Mouse (Mus musculus) gastrocnemius, postnatal 25 days (tissue): Measurements from ENCODE around the gene Ube2o. TPM values are rescaled to one million over a fixed set of nuclear protein-coding genes. Genes with fewer than 3 reads are reported as not detected.

Experiments
- DNase-seq: peaks from one replicate; pipeline ENCODE4 v3.0.0; 2022
- total RNA-seq, 2 experiments: library from RNA; stranded (reverse); gene quantifications; 1 replicate in 1 of 2; 2 replicates in 1 of 2; pipeline ENCODE4 v1.2.3; 2021

The Ube2o gene
- total RNA-seq, 2 experiments from 2014 or later = 17.9 to 20.4 TPM

DNA sequence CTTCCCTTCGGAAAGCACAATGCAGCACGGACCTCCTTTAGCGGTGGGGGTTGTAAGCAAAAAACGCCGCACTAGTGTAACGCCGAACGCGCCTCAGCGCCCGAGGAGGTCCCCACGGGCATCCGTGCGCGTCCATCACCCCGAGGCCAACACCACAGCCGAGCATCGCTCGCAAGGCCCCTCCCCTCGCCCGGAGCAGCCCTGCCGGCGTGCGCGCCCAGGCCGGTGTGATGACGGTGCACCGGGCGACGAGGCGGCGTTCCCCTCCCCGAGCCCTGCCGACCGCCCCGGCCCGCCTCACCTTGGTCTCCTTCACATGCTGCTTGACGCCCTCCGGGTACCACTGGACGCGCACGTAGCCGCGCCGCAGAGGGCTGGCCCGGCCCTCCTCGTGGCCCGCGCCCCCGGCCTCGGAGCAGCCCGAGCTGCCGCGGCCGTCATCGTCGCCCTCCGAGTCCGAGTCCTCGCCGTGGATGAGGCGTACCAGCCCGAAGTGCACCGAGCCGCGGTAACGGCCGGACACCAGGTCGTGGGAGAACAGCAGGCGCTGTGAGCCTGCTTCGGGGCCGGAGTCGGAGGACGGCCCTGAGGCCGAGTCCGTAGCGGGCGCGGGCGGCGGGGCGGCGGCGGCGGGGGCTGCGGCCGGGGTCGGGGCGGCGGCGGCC is 404 bp downstream of the Ube2o start:
- peak; percentile 61 for DNase-seq

DNA sequence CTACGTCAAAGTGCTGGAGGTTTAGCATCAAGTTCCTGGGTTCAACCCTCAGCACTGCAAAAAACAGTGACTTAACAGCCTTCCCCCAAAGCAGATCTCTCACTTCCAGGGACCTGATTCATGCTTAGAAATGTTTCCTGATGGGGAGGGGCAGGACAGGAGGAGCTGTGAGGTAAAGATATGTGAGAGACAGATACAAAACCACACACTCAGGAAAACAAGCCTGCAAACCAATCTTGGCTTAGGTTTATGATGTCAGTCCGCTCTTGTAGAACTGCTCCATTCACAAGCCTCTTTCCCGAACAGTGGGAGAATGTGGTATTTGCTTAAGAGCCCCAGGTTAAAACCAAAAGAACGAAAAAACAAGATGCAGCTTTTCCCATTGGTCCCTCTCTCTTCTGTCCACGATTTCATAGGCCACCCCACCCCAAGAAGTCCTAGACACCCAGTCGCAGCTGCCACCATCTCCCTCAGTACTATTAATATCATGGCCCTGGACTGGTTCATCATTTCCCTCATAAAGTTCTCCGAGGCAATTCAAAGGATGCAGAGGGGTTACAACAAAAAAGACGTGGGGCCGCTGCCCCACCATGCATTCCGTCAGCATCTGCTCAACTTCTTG is 1.1 kb downstream of the Ube2o start:
- DNase-seq = no peak

DNA sequence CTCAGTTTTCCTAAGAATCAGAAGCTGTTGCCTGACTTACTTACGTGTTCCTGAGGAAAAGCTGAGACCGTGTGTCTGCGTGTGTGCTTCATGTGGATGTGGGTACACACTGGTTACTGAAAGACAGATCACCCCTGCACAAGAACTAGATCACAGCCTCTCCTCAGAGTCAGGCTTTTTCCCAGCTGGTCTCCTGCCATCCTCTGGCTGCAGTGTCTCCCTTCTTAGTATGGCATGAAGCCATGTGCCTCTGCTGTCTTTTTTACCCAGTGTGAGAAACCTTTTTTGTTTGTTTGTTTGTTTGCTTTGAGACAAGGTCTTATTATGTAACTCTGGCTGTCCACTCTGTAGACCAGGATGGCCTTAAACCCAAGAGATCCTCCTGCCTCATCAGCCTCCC is 2.0 kb downstream of the Ube2o start:
- DNase-seq = no peak

DNA sequence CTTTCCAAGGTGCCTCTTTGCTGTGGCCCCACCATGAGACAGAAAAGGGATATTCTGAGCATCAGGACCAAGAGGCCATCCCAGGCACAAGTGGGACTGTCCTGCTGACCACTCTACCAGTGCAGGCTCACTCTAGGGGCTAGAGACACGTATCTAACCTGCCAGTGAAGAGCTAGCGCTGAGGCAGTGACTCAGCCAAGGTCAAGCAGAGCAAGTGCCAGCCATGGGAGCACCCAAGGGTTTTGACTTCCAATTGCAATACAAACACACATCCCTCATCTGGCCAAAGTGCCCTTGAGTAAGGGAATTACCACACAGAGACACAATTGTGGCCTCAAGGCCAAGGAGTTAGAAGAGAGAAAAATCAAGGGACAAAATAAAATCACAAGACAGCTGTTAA is 5.9 kb downstream of the Ube2o start:
- no peak for DNase-seq

DNA sequence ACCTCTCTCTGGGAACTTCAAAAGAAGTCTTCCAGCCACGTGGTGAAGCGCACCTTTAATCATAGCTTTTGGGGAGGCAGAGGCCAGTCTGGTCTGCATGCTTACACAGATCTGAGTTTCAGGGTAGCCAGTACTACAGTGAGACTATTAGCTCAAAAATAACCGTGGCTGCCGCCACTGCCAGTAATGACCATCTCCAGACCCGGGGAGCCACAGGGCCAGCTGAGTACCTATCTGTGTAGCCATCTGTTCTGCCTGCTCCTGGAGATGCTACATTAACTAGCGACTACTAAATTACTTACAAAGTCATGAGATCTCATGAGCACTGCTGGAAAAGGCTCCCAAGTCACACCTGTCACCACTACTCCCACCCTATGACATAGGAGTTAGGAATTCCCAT is 6.3 kb downstream of the Ube2o start:
- no peak for DNase-seq

DNA sequence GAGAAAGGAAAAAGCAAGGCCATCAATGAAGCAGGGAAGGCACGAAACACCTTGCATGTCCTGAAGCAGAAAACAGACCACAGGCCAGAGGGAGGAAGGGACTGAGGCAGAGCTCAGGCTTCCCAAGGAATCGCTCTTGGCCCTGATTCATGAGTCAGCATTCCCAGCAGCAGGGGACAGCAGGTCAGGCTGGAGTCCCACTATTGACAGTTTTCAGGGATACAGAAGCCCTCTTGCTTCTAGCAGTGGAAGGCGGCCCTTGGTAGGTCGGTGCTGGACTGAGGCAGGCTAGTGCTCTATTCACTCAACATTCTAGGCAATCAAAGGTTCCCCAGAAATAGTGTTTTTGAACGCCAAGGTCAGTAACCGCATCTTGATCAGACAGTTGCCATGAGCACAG is 6.8 kb downstream of the Ube2o start:
- no peak for DNase-seq

DNA sequence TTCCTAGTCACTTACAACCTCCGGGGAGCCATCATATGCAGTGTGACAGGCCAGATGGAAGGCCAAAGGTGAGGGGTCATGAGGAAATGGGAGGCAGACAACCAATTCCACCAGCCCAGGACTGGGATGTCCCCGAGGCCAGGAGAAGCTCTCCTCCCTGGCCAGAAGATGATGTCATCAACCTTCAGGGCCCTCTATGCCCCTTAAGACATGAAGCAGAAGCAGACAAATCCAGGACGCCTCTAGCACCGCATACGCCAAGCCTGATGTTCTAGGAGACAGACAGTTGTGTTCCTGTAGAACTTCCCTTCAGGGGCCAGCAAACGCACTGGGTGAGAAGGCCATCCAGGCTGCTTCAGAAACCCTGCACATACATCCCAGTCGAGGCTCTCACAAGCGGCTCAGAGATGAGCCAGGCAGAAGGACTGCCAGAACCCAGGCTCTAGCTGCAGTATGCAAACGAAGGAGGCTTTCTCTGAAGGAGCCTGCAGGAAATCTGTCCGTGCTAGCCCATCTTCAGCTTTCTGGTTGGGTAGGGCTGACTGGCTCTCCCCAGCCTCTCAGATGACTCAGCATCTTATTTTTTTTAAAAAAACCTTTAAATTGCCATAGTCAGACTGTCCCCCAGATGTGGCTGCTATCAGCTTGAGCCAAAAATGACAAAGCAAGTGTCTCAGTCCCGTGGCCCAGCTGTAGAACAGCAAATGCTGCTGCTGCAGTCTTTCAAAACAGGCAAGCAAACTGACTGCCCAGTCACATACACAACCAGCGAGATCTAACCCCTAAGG is 8.3 kb downstream of the Ube2o start:
- DNase-seq = no peak

DNA sequence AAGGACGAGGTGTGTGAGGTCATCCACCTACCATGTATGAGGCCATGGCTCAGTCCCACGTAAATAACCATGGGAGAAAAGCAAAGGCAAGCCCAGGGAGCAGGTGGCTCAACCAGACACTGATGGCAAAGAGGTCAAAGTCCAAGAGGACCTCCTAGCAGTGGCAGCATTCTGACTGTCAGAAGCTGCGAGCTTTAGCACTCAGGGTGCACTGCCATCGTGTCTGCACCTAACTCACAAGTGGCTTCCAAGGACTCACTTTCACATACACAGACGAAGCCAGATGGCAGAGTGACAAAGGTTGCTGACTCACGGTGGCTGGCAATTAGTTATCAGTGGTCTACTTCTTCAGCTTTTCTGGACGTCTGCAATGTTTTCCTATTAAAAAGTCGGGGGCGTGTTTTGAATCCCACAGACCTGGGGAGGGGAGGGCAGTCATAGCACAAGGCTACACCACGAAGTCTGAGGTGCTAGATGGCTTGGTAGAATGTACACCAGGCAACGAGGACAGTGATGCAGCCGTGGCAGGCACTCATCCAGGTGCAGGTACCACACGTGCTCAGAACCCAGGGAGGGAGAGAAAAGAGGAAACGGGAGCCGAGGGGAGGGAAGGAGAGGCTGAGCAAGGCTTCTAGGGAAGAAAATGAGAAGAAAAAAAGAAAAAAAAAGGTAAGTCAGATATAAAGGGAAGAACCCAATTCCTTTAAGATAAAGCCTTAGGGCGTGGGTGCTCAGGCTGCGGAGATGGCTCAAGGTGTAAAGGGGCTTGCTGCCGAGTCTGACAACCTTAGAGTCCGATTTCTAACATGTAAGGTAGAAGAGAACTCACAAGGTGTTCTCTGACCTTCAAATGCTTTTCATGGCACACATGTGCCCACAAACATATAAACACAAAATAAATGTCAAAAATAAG is 9.2 kb downstream of the Ube2o start:
- no peak for DNase-seq

DNA sequence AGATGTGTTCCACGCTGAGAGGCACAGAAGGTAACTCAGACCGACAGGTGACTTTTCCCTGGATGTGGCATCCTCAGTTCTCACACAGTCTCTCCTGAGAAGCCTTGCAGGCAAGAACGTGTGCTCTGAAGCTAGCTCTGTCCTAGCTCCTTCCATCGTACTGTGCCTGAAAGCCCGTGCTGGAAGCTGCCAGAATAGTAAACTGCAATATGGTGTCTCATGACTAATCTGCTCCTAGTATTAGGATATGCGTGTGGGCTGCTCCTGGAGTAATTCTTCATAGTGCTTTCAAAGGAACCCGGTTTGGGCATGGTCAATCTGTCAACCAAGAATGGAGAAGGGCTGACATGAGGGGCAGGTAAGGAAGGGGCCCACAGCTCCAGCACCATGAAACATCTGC is 10.4 kb downstream of the Ube2o start:
- DNase-seq = no peak

DNA sequence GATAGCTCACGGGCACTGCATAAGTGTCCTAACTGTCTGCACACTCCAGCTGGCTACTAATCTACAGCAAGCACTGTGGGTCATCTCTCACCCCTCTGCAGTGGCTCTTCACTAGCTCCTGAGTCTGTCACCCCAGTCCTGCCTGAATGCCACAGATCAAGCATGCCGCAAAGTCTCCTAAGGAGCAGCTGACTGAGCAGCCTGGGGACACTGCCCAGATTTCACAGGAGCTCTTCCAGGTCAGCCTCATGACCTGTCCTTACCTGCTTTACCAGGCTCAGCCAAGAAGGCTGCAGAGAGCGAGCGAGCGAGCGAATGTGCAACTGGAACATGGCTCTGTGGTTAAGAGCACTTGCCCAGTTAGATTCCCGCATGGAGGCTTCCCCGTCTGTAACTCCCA is 13.7 kb downstream of the Ube2o start:
- no peak for DNase-seq

DNA sequence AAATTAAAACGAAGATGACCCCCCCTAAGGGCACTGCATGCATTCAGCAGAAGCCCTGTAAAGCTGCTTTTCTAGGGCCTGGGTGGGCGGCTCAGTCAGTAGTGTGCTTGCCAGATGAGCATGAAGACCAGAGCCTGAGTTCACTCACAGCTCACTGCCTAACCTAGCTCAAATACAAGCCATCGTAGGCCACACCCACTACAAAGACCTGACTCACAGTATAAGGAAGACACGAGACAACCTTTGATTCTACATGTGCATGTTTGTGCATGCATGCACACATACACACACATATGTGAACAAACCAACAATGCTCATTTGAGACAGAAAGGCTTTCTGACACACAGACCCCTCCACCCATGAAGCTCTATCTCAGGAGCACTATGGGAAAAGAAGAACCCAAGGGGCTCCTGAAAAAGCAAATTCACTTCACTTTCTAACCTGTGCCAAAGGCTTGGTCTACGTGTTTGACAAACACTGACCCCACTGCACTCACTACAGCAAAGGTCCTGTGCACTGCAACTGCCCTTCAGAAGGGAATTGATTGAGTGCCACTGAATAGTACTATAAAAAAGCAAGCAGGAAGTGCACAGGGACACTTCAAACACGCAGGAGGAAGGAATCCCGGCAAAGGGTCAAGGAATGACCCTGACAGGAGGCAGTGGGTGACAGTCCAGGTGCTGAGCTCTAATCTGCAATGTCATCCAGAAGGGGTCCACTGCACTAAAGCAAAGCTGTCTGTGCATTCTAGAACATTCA is 15.8 kb downstream of the Ube2o start:
- no peak for DNase-seq

DNA sequence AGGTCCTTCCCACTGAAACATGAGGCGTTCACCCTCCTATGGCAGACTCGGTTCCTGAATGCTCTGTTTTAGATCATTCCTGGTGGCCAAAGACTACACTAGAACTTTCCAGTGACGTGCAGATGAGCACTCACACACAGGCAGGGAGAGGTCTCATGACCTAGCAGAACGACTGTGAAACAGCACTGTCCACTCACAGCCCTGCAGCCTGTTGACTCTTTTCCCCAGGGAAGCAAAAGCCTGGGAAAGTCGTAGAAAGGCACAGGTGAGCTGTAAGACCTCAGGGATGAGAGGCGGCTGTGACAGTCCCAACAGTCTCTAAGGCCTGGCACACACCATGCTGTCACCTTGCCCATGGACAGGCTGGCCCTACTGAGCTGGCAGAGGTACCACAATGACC is 24.9 kb downstream of the Ube2o start:
- DNase-seq = no peak

DNA sequence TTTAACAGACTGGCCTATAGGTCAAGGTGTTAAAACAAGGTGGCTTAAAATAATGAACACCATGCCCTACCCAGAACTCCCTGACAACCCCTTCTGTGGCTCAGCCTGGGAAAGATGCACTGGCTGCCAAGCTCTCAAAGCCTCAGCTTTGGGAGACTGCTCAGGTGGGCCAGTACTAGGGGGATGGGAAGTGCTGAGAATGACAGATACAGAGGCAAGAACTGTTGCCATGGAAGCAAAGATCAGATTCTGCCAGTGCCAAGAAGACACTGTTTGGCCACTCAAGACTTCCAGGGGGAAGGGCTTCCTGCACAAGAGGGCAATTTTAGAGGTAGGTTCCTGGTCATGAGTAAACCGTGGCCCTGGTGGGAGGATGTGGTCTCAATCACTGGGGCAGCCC is 25.7 kb downstream of the Ube2o start:
- DNase-seq = no peak

DNA sequence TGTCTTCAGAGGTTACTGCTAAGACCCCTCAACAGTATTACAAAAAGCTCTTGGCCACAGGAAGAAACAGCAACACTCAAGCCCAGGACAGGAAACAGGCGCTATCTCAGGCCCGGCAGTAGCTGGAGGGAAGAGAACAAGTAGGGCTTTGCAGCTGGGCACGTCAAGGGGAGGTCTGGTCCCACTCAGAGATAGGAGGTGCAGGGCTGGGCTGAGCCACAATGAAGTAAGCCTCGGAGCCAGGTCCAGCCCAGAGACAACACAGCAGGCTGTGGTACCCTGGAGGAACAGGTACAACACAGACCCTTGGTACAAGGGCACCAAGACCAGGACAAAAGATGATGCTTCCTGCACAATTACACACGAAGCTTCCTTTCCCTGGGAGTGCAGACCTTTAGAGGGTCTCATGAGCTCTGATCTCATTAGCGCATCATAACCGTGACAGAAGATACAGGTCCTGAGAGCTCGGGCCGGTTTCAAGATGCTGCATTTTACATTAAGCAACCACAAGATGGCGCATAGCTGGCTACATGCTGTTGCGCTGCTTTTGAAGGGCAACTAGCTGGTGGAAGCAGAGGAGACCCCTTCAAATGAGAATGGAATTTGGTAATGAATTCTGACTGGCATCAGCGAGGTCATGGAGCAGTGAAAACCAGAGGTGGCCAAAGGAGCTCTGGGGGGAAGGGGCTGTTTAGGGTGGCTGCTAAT is 26.9 kb downstream of the Ube2o start:
- no peak for DNase-seq

DNA sequence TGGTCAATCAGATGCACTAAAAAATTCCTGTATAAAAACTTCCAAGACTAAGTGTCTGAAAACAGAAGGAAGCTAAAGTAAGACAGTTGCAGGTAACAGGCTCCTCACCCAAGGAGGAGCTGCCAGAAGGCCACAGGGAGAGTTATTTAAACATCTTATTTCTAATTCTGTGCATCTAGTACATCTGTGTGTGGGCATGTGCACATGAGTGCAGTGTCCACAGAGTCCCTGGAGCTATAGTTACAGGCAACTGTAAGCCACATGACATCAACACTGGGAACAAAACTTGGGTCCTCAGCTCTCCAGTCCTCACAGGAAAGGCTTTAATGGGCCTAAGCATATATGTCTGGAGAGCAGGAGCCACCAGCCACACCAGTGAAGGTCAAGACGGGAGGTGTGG is 29.1 kb downstream of the Ube2o start:
- DNase-seq = no peak

DNA sequence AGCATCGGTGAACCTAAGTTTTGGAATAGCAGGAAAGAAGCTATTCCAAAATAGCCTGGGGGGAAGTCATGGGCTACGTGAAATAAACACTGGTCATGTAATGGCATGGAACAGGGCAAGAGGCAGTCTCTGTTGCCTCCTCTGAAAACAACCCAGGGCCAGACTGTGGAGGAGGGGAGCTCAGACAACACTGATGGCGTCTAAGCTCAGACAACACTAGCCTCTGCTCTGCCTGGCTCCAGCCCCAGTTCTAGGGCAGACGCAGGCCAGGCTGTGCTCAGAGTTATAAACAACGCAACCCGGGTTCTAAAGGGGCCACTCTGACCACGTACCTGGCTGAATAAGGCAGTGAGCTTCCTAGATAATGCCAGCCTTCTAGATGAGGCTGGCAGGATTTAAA is 30.5 kb downstream of the Ube2o start:
- no peak for DNase-seq

DNA sequence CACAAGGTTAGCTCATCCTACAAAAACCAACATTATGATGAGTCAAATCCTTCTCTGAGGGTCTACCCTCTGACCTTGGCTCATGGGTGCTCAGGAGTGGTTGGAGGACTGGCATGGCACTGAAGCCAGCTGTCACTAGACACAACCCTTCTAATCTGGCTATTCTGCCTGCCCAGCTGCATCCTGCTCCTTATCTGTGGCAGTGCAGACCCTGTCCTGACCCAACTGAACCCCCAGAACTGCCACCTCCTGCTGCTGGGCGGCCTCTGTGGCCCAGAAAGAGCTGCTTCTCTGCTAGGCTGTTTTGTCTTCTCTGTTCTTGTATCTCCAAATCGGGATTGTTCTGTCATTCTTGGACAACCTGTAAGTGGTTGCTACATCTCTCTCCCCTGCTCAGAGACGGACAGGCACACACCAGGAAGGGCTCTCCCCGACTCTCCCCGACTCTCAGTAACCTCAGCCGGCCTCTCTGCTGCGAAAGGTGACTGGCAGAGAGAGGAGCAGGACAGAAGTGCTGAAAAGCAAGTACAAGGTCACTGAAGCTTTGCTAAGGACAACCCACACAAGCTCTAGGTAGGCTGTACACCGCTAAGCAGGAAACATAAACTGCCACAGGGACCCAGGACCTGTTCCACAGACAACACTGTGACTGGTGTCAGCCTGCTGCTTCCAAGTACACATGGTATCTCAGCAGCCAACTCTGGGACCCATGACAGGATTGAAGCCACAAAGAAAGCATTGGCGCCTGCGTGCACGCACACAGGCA is 31.8 kb downstream of the Ube2o start:
- DNase-seq = no peak

DNA sequence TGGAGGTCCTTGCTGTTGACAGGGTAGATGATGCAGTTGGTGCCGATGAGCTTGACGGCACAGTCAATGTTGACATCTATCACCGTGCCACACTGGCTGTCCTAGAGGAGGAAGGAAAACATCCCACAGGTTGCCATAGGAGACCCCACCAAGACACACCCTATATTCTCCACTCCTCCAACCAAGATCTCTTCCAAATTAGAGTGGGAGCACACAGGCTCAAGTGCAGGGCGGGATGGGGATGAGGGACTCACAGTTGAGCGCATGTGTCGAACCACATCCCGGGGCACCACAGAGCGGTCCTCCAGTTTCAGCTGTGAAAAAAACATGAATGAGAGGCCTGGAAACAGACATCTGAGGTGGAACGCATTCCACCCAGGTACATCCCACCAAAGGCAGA is 32.5 kb downstream of the Ube2o start:
- DNase-seq = no peak

DNA sequence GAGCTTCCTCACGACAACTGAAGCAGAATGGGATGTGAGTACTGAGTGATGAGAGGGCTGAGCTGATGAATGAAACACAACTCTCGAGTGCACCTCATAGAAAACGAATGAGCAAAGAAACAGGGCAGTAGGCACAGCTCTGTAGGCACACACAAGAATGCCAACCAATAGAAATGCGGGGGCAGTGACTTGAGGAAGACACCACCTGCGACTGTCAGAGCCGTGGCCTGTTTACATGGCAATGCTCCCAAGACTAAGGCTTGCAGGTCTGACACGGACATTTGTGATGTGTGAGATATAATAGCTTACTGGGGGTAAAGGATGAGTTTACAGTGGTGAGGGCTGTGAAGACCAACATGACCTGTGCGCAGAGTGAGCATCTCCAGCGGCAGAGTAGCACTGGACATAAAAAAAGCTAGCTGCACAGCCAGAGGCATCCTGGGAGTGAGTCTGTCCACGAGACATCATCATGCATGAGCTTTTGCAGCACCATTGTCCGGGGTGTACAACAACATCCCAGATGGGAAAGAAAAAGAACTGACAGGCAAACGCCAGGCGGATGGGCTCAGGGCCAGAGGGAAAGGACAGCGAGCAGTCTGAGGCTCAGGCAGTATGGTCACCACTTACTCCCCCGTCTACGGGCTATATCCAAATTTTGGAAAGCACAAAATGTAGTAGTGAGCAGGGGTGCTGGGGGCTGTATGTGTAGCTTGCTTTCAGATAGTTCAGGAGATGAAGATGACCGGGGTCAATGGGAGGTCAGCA is 33.8 kb downstream of the Ube2o start:
- no peak for DNase-seq

DNA sequence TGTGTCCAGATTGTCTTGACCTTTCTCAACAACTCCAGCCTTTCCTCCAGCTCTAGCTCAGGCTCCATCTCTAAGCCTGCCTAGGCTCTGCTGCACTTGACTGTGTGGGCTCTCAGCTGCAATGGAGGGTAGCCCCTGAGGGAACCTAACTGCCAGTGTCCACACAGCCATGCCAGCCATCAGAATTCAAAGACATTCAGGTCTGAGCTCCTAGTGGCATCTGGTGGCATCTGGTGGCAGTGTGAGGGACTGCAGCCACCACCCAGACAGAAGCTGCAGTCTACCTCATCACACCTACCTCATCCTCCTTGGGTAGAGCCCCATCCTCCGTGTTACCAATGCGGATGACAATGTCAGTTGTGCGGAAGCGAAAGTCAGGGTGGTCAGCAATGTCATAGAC is 38.1 kb downstream of the Ube2o start:
- DNase-seq = no peak
